Mouse (Mus musculus): Measurements from ENCODE around the gene Serping1. TPM values are rescaled to one million over a fixed set of nuclear protein-coding genes. Genes with fewer than 3 reads are reported as not detected.

The Serping1 gene
- total and polyA plus RNA-seq, 2 experiments from 2014 or later = 36.5 to 46.5 TPM

DNA sequence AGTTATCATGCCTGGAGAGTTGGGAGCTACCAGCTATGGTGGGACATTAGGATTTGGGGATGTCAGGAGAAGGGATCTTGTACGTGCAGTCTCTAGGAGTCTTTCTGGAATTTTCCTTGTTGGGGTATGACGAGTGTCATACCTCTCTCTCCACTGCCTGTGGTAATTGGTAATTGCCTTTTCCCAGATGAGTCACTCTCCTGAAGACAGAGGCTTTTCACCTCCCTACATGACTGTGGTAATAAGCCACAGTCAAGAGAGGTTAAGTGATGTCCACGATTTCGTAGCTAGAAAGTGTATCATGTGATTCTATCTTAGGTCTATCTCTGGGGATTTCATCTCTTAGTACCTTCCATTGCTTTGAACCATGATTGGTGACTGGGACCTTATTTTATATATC is 2.8 kb downstream of the Serping1 start:
- 88% methylated on average over 4 of the region's 4 CpGs for WGBS
- Histone ChIP-seq H3K9me3 (ENCODE audit: low read length) (no peaks in the 10 kb centered on the region), H3K27me3 (ENCODE audit: insufficient read depth, low read length) (no peaks in the 10 kb centered on the region), H3K36me3 (ENCODE audit: insufficient read depth, low read length) (no peaks in the 10 kb centered on the region; the same call in 1 of the 2 replicates), H3K27ac (no peak overlapping the region), H3K4me3 (ENCODE audit: low read length) (no peak overlapping the region), H3K9ac (replicated peaks; ENCODE audit: low read length) (no peak overlapping the region), H3K4me2 (ENCODE audit: low read depth, low read length) (no peak overlapping the region), H3K4me1 (ENCODE audit: insufficient read depth, low read length) (peaks cover 6% of the 10 kb centered on the region)
- ATAC-seq = no peak
- no peak for DNase-seq (ENCODE audit: low spot score)
- TF ChIP-seq CTCF (IDR thresholded peaks at IDR 0.05; ENCODE audit: low read depth) = no peak

DNA sequence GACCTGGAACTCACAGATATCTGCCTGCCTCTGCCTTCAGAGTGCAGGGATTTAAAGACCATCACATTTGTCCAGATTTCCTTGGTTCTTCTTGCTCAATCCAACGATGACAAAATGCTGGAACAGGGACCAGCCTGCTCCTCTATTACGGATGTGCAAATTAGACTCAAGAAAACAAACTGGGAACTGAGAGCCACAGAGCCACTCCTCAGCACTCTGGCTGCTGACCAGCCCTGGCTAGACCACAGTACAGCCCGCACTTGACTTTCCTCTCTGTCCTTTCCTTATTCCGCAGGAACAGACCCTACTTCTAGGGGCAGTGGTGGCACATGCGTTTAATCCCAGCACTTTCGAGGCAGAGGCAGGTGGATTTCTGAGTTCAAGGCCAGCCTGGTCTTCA is 4.7 kb downstream of the Serping1 start:
- no peak for ATAC-seq
- H3K9ac ChIP-seq (replicated peaks; ENCODE audit: low read length) = no peak overlapping the region
- H3K4me1 ChIP-seq (ENCODE audit: insufficient read depth, low read length) = peaks cover 6% of the 10 kb centered on the region
- no peak overlapping the region for H3K27ac ChIP-seq
- no peaks in the 10 kb centered on the region for H3K9me3 ChIP-seq (ENCODE audit: low read length)
- H3K4me3 ChIP-seq (ENCODE audit: low read length) = no peak overlapping the region
- no peak for DNase-seq (ENCODE audit: low spot score)
- H3K27me3 ChIP-seq (ENCODE audit: insufficient read depth, low read length) = no peaks in the 10 kb centered on the region
- no peak for TF ChIP-seq CTCF (IDR thresholded peaks at IDR 0.05; ENCODE audit: low read depth)
- 83% methylated on average over 6 of the region's 6 CpGs for WGBS
- H3K36me3 ChIP-seq (ENCODE audit: insufficient read depth, low read length) = no peaks in the 10 kb centered on the region; the same call in 1 of the 2 replicates
- no peak overlapping the region for H3K4me2 ChIP-seq (ENCODE audit: low read depth, low read length)

DNA sequence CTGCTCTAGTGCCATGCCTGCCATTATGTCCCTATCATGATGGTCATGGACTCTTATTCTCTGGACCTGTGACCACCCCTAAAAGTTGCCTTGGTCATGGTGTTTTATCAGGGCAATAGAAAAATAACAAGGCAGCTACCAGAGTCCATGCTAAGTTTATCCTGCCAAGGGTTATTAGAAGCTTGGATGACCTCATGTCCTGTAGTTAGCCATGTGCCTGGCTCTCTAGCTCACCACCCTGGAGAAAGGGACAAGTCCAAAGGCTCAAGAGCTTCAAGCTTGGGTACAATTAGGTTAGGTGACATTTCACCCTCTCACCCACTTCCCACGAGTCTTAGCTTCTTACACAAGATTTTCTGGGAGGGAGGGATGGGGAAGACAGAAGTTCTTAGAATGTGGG is 12.4 kb downstream of the Serping1 start:
- TF ChIP-seq CTCF (IDR thresholded peaks at IDR 0.05; ENCODE audit: low read depth) = no peak
- no peak overlapping the region for H3K4me3 ChIP-seq (ENCODE audit: low read length)
- no peaks in the 10 kb centered on the region for H3K36me3 ChIP-seq (ENCODE audit: insufficient read depth, low read length)
- H3K4me2 ChIP-seq (ENCODE audit: low read depth, low read length) = no peak overlapping the region
- ATAC-seq (no peak), DNase-seq (ENCODE audit: low spot score) (no peak)
- H3K9me3 ChIP-seq (ENCODE audit: low read length) = no peaks in the 10 kb centered on the region
- H3K4me1 ChIP-seq (ENCODE audit: insufficient read depth, low read length) = no peaks in the 10 kb centered on the region
- H3K27me3 ChIP-seq (ENCODE audit: insufficient read depth, low read length) = no peaks in the 10 kb centered on the region
- H3K9ac ChIP-seq (replicated peaks; ENCODE audit: low read length) = no peak overlapping the region
- H3K27ac ChIP-seq = no peak overlapping the region
- 58% methylated on average over 1 of the region's 1 CpGs for WGBS

DNA sequence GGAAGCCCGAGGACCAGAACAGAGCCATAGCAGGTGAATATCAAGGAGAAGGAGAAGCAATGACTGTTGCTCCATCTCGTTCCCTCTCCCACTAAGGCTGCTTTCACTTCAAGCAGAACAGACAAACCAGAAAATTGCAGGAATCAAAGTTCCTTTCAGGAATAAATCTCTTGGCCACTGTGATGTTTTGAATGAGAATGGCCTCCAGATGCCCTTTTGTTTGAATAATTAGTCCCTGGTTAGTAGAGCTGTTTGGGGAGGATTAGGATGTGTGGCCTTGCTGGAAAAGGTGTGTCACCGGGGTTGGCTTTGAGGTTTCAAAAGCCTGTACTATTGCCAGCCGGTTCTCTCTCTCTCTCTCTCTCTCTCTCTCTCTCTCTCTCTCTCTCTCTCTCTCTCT is 12.9 kb downstream of the Serping1 start:
- no peak for TF ChIP-seq CTCF (IDR thresholded peaks at IDR 0.05; ENCODE audit: low read depth)
- no peak overlapping the region for H3K27ac ChIP-seq
- DNase-seq (ENCODE audit: low spot score) (no peak), ATAC-seq (no peak)
- H3K9me3 ChIP-seq (ENCODE audit: low read length) = no peaks in the 10 kb centered on the region
- H3K9ac ChIP-seq (replicated peaks; ENCODE audit: low read length) = no peak overlapping the region
- H3K4me3 ChIP-seq (ENCODE audit: low read length) = no peak overlapping the region
- H3K4me2 ChIP-seq (ENCODE audit: low read depth, low read length) = no peak overlapping the region
- WGBS = 44% methylated on average over 4 of the region's 4 CpGs
- no peaks in the 10 kb centered on the region for H3K36me3 ChIP-seq (ENCODE audit: insufficient read depth, low read length)
- H3K27me3 ChIP-seq (ENCODE audit: insufficient read depth, low read length) = no peaks in the 10 kb centered on the region
- H3K4me1 ChIP-seq (ENCODE audit: insufficient read depth, low read length) = no peaks in the 10 kb centered on the region

DNA sequence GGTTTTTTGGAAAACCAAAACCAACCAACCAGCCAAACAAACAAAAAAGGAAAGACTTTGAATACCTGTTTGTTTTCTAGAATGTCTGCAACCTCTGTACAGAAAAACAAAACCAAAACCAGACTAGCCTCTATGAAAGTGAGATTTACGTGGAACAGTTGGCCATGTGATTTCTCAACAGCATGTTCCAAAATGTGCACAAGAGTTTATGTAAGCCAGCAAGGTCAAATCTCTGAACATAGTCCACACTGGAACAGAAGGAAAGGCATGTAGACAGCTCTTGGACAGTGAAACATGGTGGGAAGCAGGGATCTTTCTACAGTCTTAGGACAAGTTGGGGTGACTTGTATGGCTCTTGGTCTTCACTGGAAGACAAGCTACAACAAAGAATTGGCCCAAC is 13.4 kb downstream of the Serping1 start:
- no peak overlapping the region for H3K4me3 ChIP-seq (ENCODE audit: low read length)
- no peaks in the 10 kb centered on the region for H3K4me1 ChIP-seq (ENCODE audit: insufficient read depth, low read length)
- ATAC-seq (no peak), DNase-seq (ENCODE audit: low spot score) (no peak)
- H3K27me3 ChIP-seq (ENCODE audit: insufficient read depth, low read length) = no peaks in the 10 kb centered on the region
- H3K36me3 ChIP-seq (ENCODE audit: insufficient read depth, low read length) = no peaks in the 10 kb centered on the region
- H3K9me3 ChIP-seq (ENCODE audit: low read length) = no peaks in the 10 kb centered on the region
- no peak overlapping the region for H3K9ac ChIP-seq (replicated peaks; ENCODE audit: low read length)
- WGBS = 100% methylated on average over 1 of the region's 1 CpGs
- no peak overlapping the region for H3K27ac ChIP-seq
- no peak overlapping the region for H3K4me2 ChIP-seq (ENCODE audit: low read depth, low read length)
- no peak for TF ChIP-seq CTCF (IDR thresholded peaks at IDR 0.05; ENCODE audit: low read depth)

DNA sequence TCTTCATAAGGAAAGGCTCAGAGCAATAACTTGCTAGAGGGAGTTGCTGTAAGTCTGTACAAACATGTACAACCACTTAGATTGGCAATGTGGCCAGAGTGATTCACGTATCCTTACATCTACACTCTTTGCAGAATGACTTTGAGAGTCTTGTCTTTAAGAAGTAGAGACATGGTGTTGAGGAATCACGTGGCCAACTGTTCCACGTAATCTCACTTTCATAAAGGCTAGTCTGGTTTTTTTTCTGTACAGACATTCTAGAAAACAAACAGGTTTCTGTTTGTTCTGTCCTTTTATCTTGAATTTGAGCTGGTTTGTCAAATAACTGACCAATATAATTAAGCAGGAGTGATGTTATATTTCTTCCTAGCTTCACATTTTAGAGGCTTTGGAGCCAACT is 13.9 kb downstream of the Serping1 start:
- no peaks in the 10 kb centered on the region for H3K9me3 ChIP-seq (ENCODE audit: low read length)
- H3K36me3 ChIP-seq (ENCODE audit: insufficient read depth, low read length) = no peaks in the 10 kb centered on the region
- ATAC-seq (no peak), DNase-seq (ENCODE audit: low spot score) (no peak)
- no peak overlapping the region for H3K27ac ChIP-seq
- H3K9ac ChIP-seq (replicated peaks; ENCODE audit: low read length) = no peak overlapping the region
- no peak for TF ChIP-seq CTCF (IDR thresholded peaks at IDR 0.05; ENCODE audit: low read depth)
- H3K4me3 ChIP-seq (ENCODE audit: low read length) = no peak overlapping the region
- no peaks in the 10 kb centered on the region for H3K4me1 ChIP-seq (ENCODE audit: insufficient read depth, low read length)
- H3K4me2 ChIP-seq (ENCODE audit: low read depth, low read length) = no peak overlapping the region
- WGBS = 80% methylated on average over 3 of the region's 3 CpGs
- H3K27me3 ChIP-seq (ENCODE audit: insufficient read depth, low read length) = no peaks in the 10 kb centered on the region

DNA sequence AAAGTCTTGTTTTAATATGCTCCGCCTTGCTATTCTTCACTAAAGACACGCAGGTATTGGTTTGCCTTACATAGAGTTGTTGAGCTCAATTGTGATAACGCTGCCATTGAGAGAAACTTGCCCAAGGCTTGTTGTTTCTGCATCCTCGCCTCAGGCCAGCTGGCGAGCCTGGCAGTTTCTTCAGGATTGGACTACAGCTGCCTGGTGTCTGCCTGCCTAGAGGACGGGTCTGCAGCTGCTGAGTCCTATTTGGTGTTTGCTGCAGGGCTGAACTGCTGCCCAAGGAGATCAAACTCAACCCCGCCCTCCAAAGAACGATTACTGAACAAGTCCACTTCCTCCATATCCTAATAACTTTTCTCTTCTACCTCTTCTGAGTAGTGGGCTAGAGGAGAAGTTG is 14.5 kb downstream of the Serping1 start:
- no peaks in the 10 kb centered on the region for H3K9me3 ChIP-seq (ENCODE audit: low read length)
- DNase-seq (ENCODE audit: low spot score) = no peak
- no peak for TF ChIP-seq CTCF (IDR thresholded peaks at IDR 0.05; ENCODE audit: low read depth)
- no peak overlapping the region for H3K27ac ChIP-seq
- ATAC-seq = no peak
- H3K27me3 ChIP-seq (ENCODE audit: insufficient read depth, low read length) = no peaks in the 10 kb centered on the region
- H3K4me1 ChIP-seq (ENCODE audit: insufficient read depth, low read length) = no peaks in the 10 kb centered on the region
- H3K36me3 ChIP-seq (ENCODE audit: insufficient read depth, low read length) = no peaks in the 10 kb centered on the region
- H3K4me3 ChIP-seq (ENCODE audit: low read length) = no peak overlapping the region
- no peak overlapping the region for H3K4me2 ChIP-seq (ENCODE audit: low read depth, low read length)
- 65% methylated on average over 8 of the region's 8 CpGs for WGBS
- no peak overlapping the region for H3K9ac ChIP-seq (replicated peaks; ENCODE audit: low read length)
